Mouse (Mus musculus) liver, embryonic 13.5 days (tissue): ENCODE data around the gene Btbd19. TPM values are rescaled to one million over a fixed set of nuclear protein-coding genes. Genes with fewer than 3 reads are reported as not detected.

Source experiments
- ATAC-seq: fragments of 200-750 bp; cut with Nextera tagmentation; 2 replicates; pipeline ENCODE4 v1.8.0; 2017; ENCODE audit warnings: low read depth, mild to moderate bottlenecking, moderate number of reproducible peaks, moderate library complexity
- DNase-seq: peaks from one replicate; pipeline ENCODE4 v3.0.0; 2022
- H3K27ac ChIP-seq: fragments of 300-500 bp; sonication (generic); 2 replicates; pipeline ENCODE4 v1.5.1; 2015; ENCODE audit warnings: moderate library complexity, mild to moderate bottlenecking, inconsistent platforms
- H3K27me3 ChIP-seq: fragments of 300-500 bp; sonication (generic); 2 replicates; pipeline ENCODE4 v1.6.1; 2015; ENCODE audit warnings: mild to moderate bottlenecking, inconsistent platforms
- H3K36me3 ChIP-seq: fragments of 300-500 bp; sonication (generic); 2 replicates; pipeline ENCODE4 v1.6.1; 2015; ENCODE audit warnings: mild to moderate bottlenecking, inconsistent platforms
- H3K4me1 ChIP-seq: fragments of 300-500 bp; sonication (generic); replicated peaks from 2 replicates; pipeline ENCODE4 v1.6.1; 2015; ENCODE audit warnings: inconsistent platforms
- H3K4me2 ChIP-seq: fragments of 300-500 bp; sonication (generic); 2 replicates; pipeline ENCODE4 v1.6.1; 2015; ENCODE audit warnings: inconsistent platforms, mild to moderate bottlenecking, moderate library complexity
- H3K4me3 ChIP-seq: fragments of 300-500 bp; sonication (generic); replicated peaks from 2 replicates; pipeline ENCODE4 v1.5.1; 2015; ENCODE audit warnings: mild to moderate bottlenecking, inconsistent platforms
- H3K9ac ChIP-seq: fragments of 300-500 bp; sonication (generic); 2 replicates; pipeline ENCODE4 v1.6.1; 2015; ENCODE audit warnings: mild to moderate bottlenecking, inconsistent platforms
- H3K9me3 ChIP-seq: fragments of 300-500 bp; sonication (generic); replicated peaks from 2 replicates; pipeline ENCODE4 v1.6.1; 2016; ENCODE audit warnings: inconsistent platforms
- WGBS: fragments of 180-500 bp; shearing (Covaris S2); methylation state at CpG from one replicate; pipeline ENCODE4 v1.1.7; 2015; ENCODE audit not compliant: insufficient replicate concordance; 5-methylcytosine and 5-hydroxymethylcytosine counted together
- polyA plus RNA-seq: library from polyadenylated mRNA; unstranded; fragments of >200 nt; fragmentation: Nextera tagmentation; extraction: Ambion mirVana; gene quantifications from 2 replicates; pipeline ENCODE4 v1.2.1, GENCODE M21; 2015

Btbd19 gene
- polyA plus RNA-seq, 1 experiment from 2014 or later, result 5.6 TPM

- no peak for ATAC-seq
- 0 out of 2 replicates have a peak, but pooled peaks cover 2% of the 10 kb centered on the region for H3K36me3 ChIP-seq
- H3K4me2 ChIP-seq, result peak overlapping the region; percentile 97
- WGBS, result 29% methylated on average over 2 of the region's 2 CpGs
- peak overlapping the region; percentile 88 for H3K9ac ChIP-seq
- peaks cover 60% of the 10 kb centered on the region for H3K4me1 ChIP-seq
- H3K27me3 ChIP-seq, result peaks cover 26% of the 10 kb centered on the region
- no peak for DNase-seq
- H3K4me3 ChIP-seq, result no peak overlapping the region
- no peaks in the 10 kb centered on the region for H3K9me3 ChIP-seq
- peak overlapping the region; percentile 58 for H3K27ac ChIP-seq
Observed at GRCm38 (mm10) chr4:117134601-117134995, 9.1 kb upstream of the Btbd19 start.

DNA sequence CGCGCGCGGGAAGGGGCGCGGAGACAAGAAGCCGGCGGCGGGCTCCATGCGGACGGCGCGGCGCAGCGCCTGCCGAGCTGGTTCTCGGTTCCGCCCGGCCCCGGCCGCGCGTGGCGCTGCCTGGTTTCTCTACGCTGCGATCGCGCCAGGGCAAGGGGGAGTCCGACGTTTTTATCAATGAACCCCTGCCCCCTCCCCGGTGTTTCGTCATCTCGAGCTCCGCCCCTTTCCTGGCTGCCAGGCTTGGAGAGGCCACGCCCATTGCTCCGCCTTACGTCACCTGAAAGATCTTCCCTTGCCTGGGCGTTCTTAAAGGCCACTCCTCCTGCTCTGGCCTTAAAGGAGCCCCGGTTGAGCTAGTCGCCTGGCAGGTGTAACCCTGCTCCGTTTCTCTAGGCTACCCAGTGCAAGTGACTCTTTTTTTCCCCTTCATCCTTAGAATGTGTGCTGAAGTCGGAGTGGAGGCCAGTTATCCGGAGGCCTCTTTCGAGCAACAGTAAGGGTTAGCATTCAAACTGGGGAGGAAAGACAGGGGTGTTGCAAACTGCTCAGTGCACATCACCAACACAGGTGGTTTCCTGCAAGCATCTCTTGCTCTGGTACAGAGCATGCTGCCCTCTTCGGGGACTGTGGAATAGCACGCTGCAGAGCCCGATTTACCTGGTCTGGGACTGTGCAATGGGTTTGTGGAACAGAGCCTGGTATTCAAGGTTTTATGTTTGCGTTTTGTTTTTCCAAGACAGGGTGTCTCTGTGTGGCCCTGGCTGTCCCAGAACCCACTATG lies 8.5 kb upstream of the Btbd19 start, which contains the start of gene Plk3:
TSS of gene Plk3 (minus strand) at position 147 of the 784 bp plus-strand sequence.
- Histone ChIP-seq H3K4me3 (peak within 1 kb of the TSS; percentile 82), H3K9me3 (no peaks in the 10 kb centered on the region), H3K36me3 (0 out of 2 replicates have a peak, but pooled peaks cover 6% of the 10 kb centered on the region), H3K27me3 (peaks cover 26% of the 10 kb centered on the region), H3K4me2 (peak within 1 kb of the TSS; percentile 97), H3K4me1 (peaks cover 56% of the 10 kb centered on the region), H3K9ac (peak within 1 kb of the TSS; percentile 88), H3K27ac (peak within 1 kb of the TSS; percentile 58)
- WGBS, result 3% methylated on average over 48 of the region's 48 CpGs
- peak; percentile 84 for ATAC-seq
- DNase-seq, result peak; percentile 95

GRCm38 (mm10) chr4:117133366-117133796 lies 7.9 kb upstream of the Btbd19 start:
- Histone ChIP-seq H3K27me3 (peaks cover 26% of the 10 kb centered on the region), H3K36me3 (peaks cover 10% of the 10 kb centered on the region; the same call in 1 of the 2 replicates), H3K4me3 (peak overlapping the region; percentile 82), H3K4me1 (peaks cover 51% of the 10 kb centered on the region), H3K9ac (peak overlapping the region; percentile 88), H3K4me2 (peak overlapping the region; percentile 97), H3K27ac (no peak overlapping the region), H3K9me3 (no peaks in the 10 kb centered on the region)
- DNase-seq (no peak), ATAC-seq (no peak; the same call in 1 of the 2 replicates)
- 1% methylated on average over 41 of the region's 42 CpGs for WGBS

DNA sequence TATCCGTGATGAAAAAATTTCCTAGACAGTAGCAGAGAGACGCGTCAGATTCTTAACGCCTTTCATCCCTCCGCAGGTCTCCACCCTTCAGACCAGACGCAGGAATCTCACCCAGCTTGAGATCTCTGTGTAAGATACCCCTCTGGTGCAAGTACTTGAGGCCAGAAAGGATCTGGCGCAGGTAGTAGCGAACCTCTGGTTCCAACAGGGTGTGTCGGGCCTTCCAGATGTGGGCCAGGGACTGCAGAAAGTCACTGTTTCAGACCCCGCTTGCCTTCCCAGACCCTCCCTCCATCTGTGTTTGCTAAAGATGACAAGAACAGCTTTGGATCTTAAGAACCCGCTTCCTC lies 7.2 kb upstream of the Btbd19 start:
- Histone ChIP-seq H3K9me3 (no peaks in the 10 kb centered on the region), H3K36me3 (peaks cover 14% of the 10 kb centered on the region; the same call in 1 of the 2 replicates), H3K27ac (no peak overlapping the region), H3K4me2 (peak overlapping the region; percentile 97), H3K4me3 (peak overlapping the region; percentile 82), H3K4me1 (peaks cover 47% of the 10 kb centered on the region), H3K27me3 (peaks cover 26% of the 10 kb centered on the region), H3K9ac (peak overlapping the region; percentile 88; the same call in 1 of the 2 replicates)
- no peak for DNase-seq
- 20% methylated on average over 11 of the region's 11 CpGs for WGBS
- no peak for ATAC-seq

GRCm38 (mm10) chr4:117131890-117132793 lies 6.6 kb upstream of the Btbd19 start:
- no peak overlapping the region for H3K27ac ChIP-seq
- H3K9ac ChIP-seq, result no peak overlapping the region
- ATAC-seq (no peak), DNase-seq (no peak)
- peak overlapping the region; percentile 82 for H3K4me3 ChIP-seq
- WGBS, result 50% methylated on average over 7 of the region's 7 CpGs
- H3K4me2 ChIP-seq, result peak overlapping the region; percentile 97
- no peaks in the 10 kb centered on the region for H3K9me3 ChIP-seq
- peaks cover 14% of the 10 kb centered on the region; the same call in 1 of the 2 replicates for H3K36me3 ChIP-seq
- H3K27me3 ChIP-seq, result peaks cover 26% of the 10 kb centered on the region
- H3K4me1 ChIP-seq, result peaks cover 47% of the 10 kb centered on the region

DNA sequence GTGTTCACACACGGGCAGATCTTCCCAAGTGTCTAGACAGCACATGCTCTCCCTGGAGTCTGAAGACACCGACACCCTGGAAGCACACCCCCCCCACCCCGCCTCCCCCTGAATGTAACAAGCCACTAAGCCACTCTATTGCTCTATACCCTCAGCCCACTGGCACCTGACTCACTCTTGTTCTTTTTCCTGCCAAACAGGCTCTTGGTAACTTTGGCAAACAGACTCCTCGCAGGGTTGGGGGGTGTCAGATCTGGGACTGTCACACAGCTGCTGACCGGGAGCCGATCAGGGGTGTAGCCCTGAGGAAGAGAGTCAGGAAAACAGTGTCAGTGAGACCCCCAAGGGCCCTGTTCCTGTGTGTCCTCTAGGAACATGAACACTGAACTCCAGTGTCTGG lies 5.7 kb upstream of the Btbd19 start:
- Histone ChIP-seq H3K4me3 (no peak overlapping the region), H3K4me2 (no peak overlapping the region), H3K9me3 (no peaks in the 10 kb centered on the region), H3K4me1 (peaks cover 47% of the 10 kb centered on the region), H3K27me3 (peaks cover 26% of the 10 kb centered on the region), H3K36me3 (peaks cover 14% of the 10 kb centered on the region; the same call in 1 of the 2 replicates), H3K9ac (no peak overlapping the region), H3K27ac (no peak overlapping the region)
- no peak for ATAC-seq
- WGBS, result 72% methylated on average over 6 of the region's 6 CpGs
- no peak for DNase-seq

GRCm38 (mm10) chr4:117130790-117131189 lies 5.3 kb upstream of the Btbd19 start:
- 80% methylated on average over 6 of the region's 6 CpGs for WGBS
- Histone ChIP-seq H3K4me2 (no peak overlapping the region), H3K9me3 (no peaks in the 10 kb centered on the region), H3K27ac (no peak overlapping the region), H3K27me3 (peaks cover 26% of the 10 kb centered on the region), H3K4me1 (peaks cover 47% of the 10 kb centered on the region), H3K36me3 (peaks cover 14% of the 10 kb centered on the region; the same call in 1 of the 2 replicates), H3K9ac (no peak overlapping the region), H3K4me3 (no peak overlapping the region)
- DNase-seq, result no peak
- ATAC-seq, result no peak

GRCm38 (mm10) chr4:117127991-117128686 lies 2.6 kb upstream of the Btbd19 start:
- no peak overlapping the region for H3K4me3 ChIP-seq
- H3K27me3 ChIP-seq, result peaks cover 21% of the 10 kb centered on the region
- no peak for DNase-seq
- H3K4me2 ChIP-seq, result no peak overlapping the region
- H3K9me3 ChIP-seq, result no peaks in the 10 kb centered on the region
- H3K9ac ChIP-seq, result no peak overlapping the region
- H3K27ac ChIP-seq, result no peak overlapping the region
- WGBS, result 78% methylated on average over 33 of the region's 33 CpGs
- peaks cover 46% of the 10 kb centered on the region for H3K4me1 ChIP-seq
- H3K36me3 ChIP-seq, result peaks cover 14% of the 10 kb centered on the region; the same call in 1 of the 2 replicates
- no peak for ATAC-seq

- Histone ChIP-seq H3K4me3 (no peak within 1 kb of the TSS), H3K27ac (peak within 1 kb of the TSS; percentile 67)
- WGBS, result 67% methylated on average over 9 of the region's 9 CpGs
Observed at GRCm38 (mm10) chr4:117126675-117127290, 1.3 kb upstream of the Btbd19 start, which contains the start of gene Tctex1d4. TSS of gene Tctex1d4 (plus strand) at chr4:117126794.

More at GRCm38 (mm10) chr4:117126675-117127290, 1.3 kb upstream of the Btbd19 start, which contains the start of gene Tctex1d4:
- DNase-seq, result no peak
- peaks cover 14% of the 10 kb centered on the region; the same call in 1 of the 2 replicates for H3K36me3 ChIP-seq
- no peaks in the 10 kb centered on the region for H3K9me3 ChIP-seq
- peaks cover 35% of the 10 kb centered on the region for H3K4me1 ChIP-seq
- peaks cover 7% of the 10 kb centered on the region for H3K27me3 ChIP-seq
- no peak for ATAC-seq
- peak within 1 kb of the TSS; percentile 41; the same call in 1 of the 2 replicates for H3K4me2 ChIP-seq
- peak within 1 kb of the TSS; percentile 48 for H3K9ac ChIP-seq
